Mouse (Mus musculus) embryonic facial prominence, embryonic 12.5 days (tissue): ENCODE data around the gene D5Ertd579e. TPM values are rescaled to one million over a fixed set of nuclear protein-coding genes. Genes with fewer than 3 reads are reported as not detected.

Source experiments
- ATAC-seq: fragments of 200-750 bp; cut with Nextera tagmentation; 2 replicates; pipeline ENCODE4 v1.8.0; 2017; ENCODE audit not compliant: insufficient number of reproducible peaks, insufficient read depth, low FRiP score, low TSS enrichment
- H3K27ac ChIP-seq: fragments of 300-500 bp; sonication (generic); 2 replicates; pipeline ENCODE4 v1.5.1; 2016; ENCODE audit warnings: mild to moderate bottlenecking
- H3K27me3 ChIP-seq: fragments of 300-500 bp; sonication (generic); 2 replicates; pipeline ENCODE4 v1.6.1; 2016; ENCODE audit warnings: mild to moderate bottlenecking, moderate library complexity
- H3K36me3 ChIP-seq: fragments of 300-500 bp; sonication (generic); 2 replicates; pipeline ENCODE4 v1.6.1; 2016; ENCODE audit warnings: mild to moderate bottlenecking
- H3K4me1 ChIP-seq: fragments of 300-500 bp; sonication (generic); 2 replicates; pipeline ENCODE4 v1.6.1; 2016
- H3K4me2 ChIP-seq: fragments of 300-500 bp; sonication (generic); replicated peaks from 2 replicates; pipeline ENCODE4 v1.6.1; 2016; ENCODE audit warnings: mild to moderate bottlenecking, moderate library complexity
- H3K4me3 ChIP-seq: fragments of 300-500 bp; sonication (generic); 2 replicates; pipeline ENCODE4 v1.5.1; 2016; ENCODE audit warnings: mild to moderate bottlenecking
- H3K9ac ChIP-seq: fragments of 300-500 bp; sonication (generic); 2 replicates; pipeline ENCODE4 v1.6.1; 2016; ENCODE audit warnings: mild to moderate bottlenecking, moderate library complexity
- H3K9me3 ChIP-seq: fragments of 300-500 bp; sonication (generic); 2 replicates; pipeline ENCODE4 v1.6.1; 2016; ENCODE audit warnings: mild to moderate bottlenecking, moderate library complexity
- WGBS: fragments of 180-500 bp; shearing (Covaris S2); methylation state at CpG from one replicate; pipeline ENCODE4 v1.1.7; 2016; 5-methylcytosine and 5-hydroxymethylcytosine counted together
- polyA plus RNA-seq: library from polyadenylated mRNA; unstranded; fragments of >200 nt; fragmentation: Nextera tagmentation; extraction: Ambion mirVana; gene quantifications from 2 replicates; pipeline ENCODE4 v1.2.1, GENCODE M21; 2016

The D5Ertd579e gene
- polyA plus RNA-seq, 1 experiment from 2014 or later, result 27.0 TPM

DNA sequence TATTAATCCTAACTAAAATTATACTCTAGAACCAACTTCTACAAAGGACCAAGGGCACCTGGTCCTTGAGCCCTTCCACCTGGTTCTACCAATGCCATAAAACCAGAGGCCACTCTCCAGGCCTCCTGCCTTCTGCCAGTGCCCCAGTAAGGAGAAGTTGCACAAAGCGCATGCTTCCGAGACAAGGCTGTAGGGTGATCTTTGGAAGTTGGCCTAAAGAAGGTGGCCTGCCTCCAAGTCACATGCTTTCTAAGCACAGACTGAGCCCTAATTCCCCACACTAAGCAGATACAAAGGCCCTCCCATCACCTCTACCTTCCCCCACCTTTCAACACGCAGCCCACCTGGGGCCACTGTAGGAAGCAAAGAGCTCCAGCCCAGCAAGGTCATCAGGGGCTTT lies 120.6 kb downstream of the D5Ertd579e start:
- Histone ChIP-seq H3K4me3 (no peak overlapping the region), H3K9me3 (no peaks in the 10 kb centered on the region), H3K36me3 (peaks cover 7% of the 10 kb centered on the region), H3K4me2 (no peak overlapping the region), H3K9ac (no peak overlapping the region), H3K27ac (no peak overlapping the region), H3K27me3 (no peaks in the 10 kb centered on the region), H3K4me1 (peaks cover 15% of the 10 kb centered on the region)
- ATAC-seq, result no peak
- 83% methylated on average over 3 of the region's 3 CpGs for WGBS

DNA sequence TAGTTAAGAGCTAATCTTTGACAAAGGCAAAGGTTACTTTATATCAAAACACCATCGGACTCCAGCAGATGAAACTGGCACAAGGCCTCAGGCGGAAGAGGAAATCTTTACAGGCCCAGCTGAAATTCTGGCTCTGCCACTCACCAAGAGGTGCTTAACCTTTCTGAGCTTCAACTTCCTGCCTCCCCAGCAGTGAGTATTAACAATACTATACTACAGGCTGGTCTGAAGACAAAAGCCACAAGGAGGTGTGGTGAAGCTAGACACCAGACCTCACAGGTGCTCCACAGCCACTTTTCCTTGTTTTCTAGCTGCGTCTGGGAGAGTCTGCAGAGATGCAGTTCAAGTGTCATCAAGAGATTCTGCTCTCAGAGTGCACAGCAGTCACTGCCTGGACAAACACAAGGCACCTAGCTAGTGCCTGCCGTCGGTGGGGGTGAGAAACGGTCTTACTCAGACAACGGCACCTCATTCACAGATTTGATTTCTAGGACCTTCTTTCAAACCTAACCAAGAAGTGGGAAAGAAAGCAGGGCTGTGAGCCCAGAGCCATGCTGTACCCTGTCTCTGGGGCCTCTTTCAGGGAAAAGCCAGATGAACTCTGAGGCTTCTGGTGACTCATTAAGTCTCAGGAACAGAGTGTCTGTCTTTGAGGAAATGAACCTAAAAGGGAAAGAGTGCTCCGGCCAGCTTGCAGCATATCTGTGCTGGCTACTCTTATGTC lies 121.5 kb downstream of the D5Ertd579e start:
- Histone ChIP-seq H3K4me2 (no peak overlapping the region), H3K36me3 (peaks cover 7% of the 10 kb centered on the region), H3K4me1 (peaks cover 15% of the 10 kb centered on the region), H3K27ac (0 out of 2 replicates have a peak overlapping the region, but pooled peaks have one; percentile 23), H3K4me3 (no peak overlapping the region), H3K27me3 (no peaks in the 10 kb centered on the region), H3K9me3 (no peaks in the 10 kb centered on the region), H3K9ac (no peak overlapping the region)
- ATAC-seq, result no peak
- 51% methylated on average over 8 of the region's 8 CpGs for WGBS

GRCm38 (mm10) chr5:36573354-36573753 lies 122.5 kb downstream of the D5Ertd579e start:
- Histone ChIP-seq H3K36me3 (peaks cover 7% of the 10 kb centered on the region), H3K9me3 (no peaks in the 10 kb centered on the region), H3K27me3 (no peaks in the 10 kb centered on the region), H3K27ac (no peak overlapping the region), H3K4me1 (peaks cover 15% of the 10 kb centered on the region), H3K4me2 (no peak overlapping the region), H3K9ac (no peak overlapping the region), H3K4me3 (no peak overlapping the region)
- 48% methylated on average over 3 of the region's 3 CpGs for WGBS
- no peak for ATAC-seq

DNA sequence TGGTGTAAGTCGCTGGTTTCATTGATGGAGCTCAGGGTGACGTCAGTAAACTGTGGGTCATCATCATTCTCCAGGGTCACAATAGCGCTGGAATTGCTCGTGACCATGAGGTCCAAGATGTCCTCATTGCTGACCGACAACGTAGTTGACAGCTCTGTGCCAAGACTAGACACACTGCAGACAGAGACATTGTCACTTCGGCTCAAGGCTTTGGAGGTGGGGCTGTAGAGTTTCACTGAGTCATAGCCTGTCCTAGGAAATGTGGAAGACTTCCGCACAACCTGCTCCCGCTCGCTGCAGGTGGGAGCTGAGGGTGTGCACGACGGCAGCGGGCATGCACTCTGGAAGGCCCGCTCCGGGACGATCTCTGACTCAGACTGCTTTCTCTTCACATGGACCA lies 124.5 kb downstream of the D5Ertd579e start:
- H3K4me3 ChIP-seq, result no peak overlapping the region
- H3K36me3 ChIP-seq, result peaks cover 7% of the 10 kb centered on the region
- 93% methylated on average over 16 of the region's 16 CpGs for WGBS
- H3K9me3 ChIP-seq, result no peaks in the 10 kb centered on the region
- H3K27me3 ChIP-seq, result no peaks in the 10 kb centered on the region
- no peak overlapping the region for H3K27ac ChIP-seq
- peaks cover 18% of the 10 kb centered on the region for H3K4me1 ChIP-seq
- no peak overlapping the region for H3K4me2 ChIP-seq
- ATAC-seq, result no peak
- no peak overlapping the region for H3K9ac ChIP-seq

DNA sequence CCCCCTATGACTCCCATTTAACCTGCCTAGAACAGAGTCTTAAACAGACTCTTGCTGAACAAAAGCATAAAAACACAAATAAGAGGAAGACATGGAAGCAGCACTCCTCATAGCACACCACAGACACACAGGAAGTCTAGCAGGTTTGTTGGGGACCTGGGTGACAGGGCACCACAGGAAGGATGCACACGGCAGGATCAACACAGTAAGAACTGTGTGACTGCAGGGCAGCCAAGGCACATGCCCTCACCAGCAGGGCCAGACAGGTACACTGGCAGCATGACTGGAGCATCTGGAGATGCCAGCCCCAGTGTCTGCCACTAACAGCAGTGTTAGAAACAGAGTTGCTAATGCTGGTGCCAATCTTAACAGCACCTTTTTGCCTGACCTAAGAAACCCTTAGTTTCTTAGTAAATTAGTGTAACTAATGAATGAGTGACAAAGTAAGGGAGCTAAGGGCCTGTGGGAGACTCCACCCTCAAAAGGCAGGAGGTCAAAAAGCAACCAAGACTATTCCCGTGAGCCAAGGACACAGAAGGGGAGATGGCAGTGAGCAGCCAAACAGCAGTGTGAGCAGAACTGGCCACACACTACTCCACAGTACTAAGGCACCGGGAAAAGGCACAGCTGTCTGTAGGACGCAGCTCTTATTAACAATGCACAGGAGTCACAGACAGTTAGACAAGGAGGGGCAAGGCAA lies 125.1 kb downstream of the D5Ertd579e start:
- Histone ChIP-seq H3K27ac (no peak overlapping the region), H3K9ac (no peak overlapping the region), H3K4me1 (peaks cover 18% of the 10 kb centered on the region), H3K4me2 (no peak overlapping the region), H3K27me3 (no peaks in the 10 kb centered on the region), H3K36me3 (peaks cover 7% of the 10 kb centered on the region), H3K9me3 (no peaks in the 10 kb centered on the region), H3K4me3 (no peak overlapping the region)
- no peak for ATAC-seq
- WGBS, result 89% methylated on average over 4 of the region's 4 CpGs

DNA sequence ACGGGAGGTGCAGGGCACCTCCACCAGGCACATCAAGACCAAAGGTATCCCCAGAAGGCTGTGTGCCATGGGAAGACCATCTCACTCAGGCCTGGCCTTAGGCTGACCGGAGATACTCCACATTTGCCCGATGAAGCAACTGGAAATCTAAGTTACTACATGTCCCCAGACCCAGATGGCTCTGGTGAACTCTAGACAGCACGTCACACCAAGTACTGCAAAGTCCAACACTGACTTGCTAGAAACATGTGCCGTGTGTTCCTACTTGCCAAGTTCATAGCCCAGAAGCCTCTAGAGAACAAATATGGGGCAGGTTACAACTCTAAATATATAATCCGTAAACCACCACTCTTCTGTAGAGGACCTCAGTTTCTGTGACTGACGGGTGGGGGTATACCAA lies 125.7 kb downstream of the D5Ertd579e start:
- H3K27ac ChIP-seq, result no peak overlapping the region
- no peak overlapping the region for H3K4me2 ChIP-seq
- H3K9ac ChIP-seq, result no peak overlapping the region
- no peak for ATAC-seq
- no peaks in the 10 kb centered on the region for H3K27me3 ChIP-seq
- peaks cover 7% of the 10 kb centered on the region for H3K36me3 ChIP-seq
- no peaks in the 10 kb centered on the region for H3K9me3 ChIP-seq
- 90% methylated on average over 7 of the region's 7 CpGs for WGBS
- no peak overlapping the region for H3K4me3 ChIP-seq
- H3K4me1 ChIP-seq, result peaks cover 18% of the 10 kb centered on the region

DNA sequence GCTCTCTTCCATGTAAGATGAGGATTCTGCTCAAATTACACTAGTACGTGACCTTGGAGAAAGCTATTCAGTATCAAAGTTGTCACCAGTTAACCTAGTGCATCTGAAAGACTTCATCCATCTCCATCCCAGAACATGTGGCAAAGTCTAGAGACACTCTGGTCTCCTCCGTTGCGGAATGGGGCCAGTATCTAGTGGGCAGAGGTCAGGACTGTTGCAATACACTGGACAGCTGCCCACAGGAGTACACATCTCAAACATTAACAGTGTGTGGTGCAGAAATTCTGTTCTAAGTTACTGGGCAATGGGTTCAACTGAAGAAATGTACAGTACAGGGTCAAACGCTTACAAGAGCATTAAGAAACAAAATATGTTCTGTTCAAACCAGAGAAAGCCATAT lies 127.7 kb downstream of the D5Ertd579e start:
- H3K36me3 ChIP-seq, result peaks cover 7% of the 10 kb centered on the region
- no peak for ATAC-seq
- H3K27ac ChIP-seq, result no peak overlapping the region
- H3K4me1 ChIP-seq, result peaks cover 4% of the 10 kb centered on the region; the same call in 1 of the 2 replicates
- H3K9ac ChIP-seq, result no peak overlapping the region
- no peak overlapping the region for H3K4me2 ChIP-seq
- no peaks in the 10 kb centered on the region for H3K9me3 ChIP-seq
- H3K4me3 ChIP-seq, result no peak overlapping the region
- no peaks in the 10 kb centered on the region for H3K27me3 ChIP-seq
- 72% methylated on average over 4 of the region's 4 CpGs for WGBS

GRCm38 (mm10) chr5:36567627-36568026 lies 128.2 kb downstream of the D5Ertd579e start:
- Histone ChIP-seq H3K4me1 (0 out of 2 replicates have a peak, but pooled peaks cover 3% of the 10 kb centered on the region), H3K4me2 (no peak overlapping the region), H3K36me3 (peaks cover 7% of the 10 kb centered on the region), H3K27ac (no peak overlapping the region), H3K27me3 (no peaks in the 10 kb centered on the region), H3K4me3 (no peak overlapping the region), H3K9me3 (no peaks in the 10 kb centered on the region), H3K9ac (no peak overlapping the region)
- WGBS, result 55% methylated on average over 2 of the region's 2 CpGs
- ATAC-seq, result no peak

GRCm38 (mm10) chr5:36564530-36564929 lies 131.3 kb downstream of the D5Ertd579e start:
- Histone ChIP-seq H3K4me3 (no peak overlapping the region), H3K4me2 (no peak overlapping the region), H3K27me3 (no peaks in the 10 kb centered on the region), H3K36me3 (no peaks in the 10 kb centered on the region), H3K9me3 (no peaks in the 10 kb centered on the region), H3K27ac (no peak overlapping the region), H3K9ac (no peak overlapping the region), H3K4me1 (0 out of 2 replicates have a peak, but pooled peaks cover 3% of the 10 kb centered on the region)
- WGBS, result 81% methylated on average over 9 of the region's 9 CpGs
- ATAC-seq, result no peak

GRCm38 (mm10) chr5:36563741-36564140 lies 132.1 kb downstream of the D5Ertd579e start:
- Histone ChIP-seq H3K9ac (no peak overlapping the region), H3K9me3 (no peaks in the 10 kb centered on the region)
- WGBS, result 86% methylated on average over 6 of the region's 6 CpGs

GRCm38 (mm10) chr5:36562791-36563445 lies 132.9 kb downstream of the D5Ertd579e start:
- ATAC-seq, result no peak
- Histone ChIP-seq H3K4me1 (0 out of 2 replicates have a peak, but pooled peaks cover 3% of the 10 kb centered on the region), H3K9ac (no peak overlapping the region), H3K9me3 (no peaks in the 10 kb centered on the region), H3K4me2 (no peak overlapping the region), H3K27ac (no peak overlapping the region), H3K27me3 (no peaks in the 10 kb centered on the region), H3K4me3 (no peak overlapping the region), H3K36me3 (no peaks in the 10 kb centered on the region)
- WGBS, result 88% methylated on average over 10 of the region's 10 CpGs

More at GRCm38 (mm10) chr5:36563741-36564140, 132.1 kb downstream of the D5Ertd579e start:
- Histone ChIP-seq H3K36me3 (no peaks in the 10 kb centered on the region), H3K4me3 (no peak overlapping the region), H3K27ac (no peak overlapping the region), H3K4me2 (no peak overlapping the region), H3K27me3 (no peaks in the 10 kb centered on the region), H3K4me1 (0 out of 2 replicates have a peak, but pooled peaks cover 3% of the 10 kb centered on the region)
- no peak for ATAC-seq
